Mouse (Mus musculus): Measurements from ENCODE around the gene Abca8a. TPM values are rescaled to one million over a fixed set of nuclear protein-coding genes. Genes with fewer than 3 reads are reported as not detected.
"Not testable (repeated sequence)": the region's sequence is repeated elsewhere in the genome, so short reads cannot be mapped to it uniquely, and the experiment has no call there.

Gene Abca8a
- polyA plus RNA-seq, 1 experiment from 2014 or later = 0.32 TPM

DNA sequence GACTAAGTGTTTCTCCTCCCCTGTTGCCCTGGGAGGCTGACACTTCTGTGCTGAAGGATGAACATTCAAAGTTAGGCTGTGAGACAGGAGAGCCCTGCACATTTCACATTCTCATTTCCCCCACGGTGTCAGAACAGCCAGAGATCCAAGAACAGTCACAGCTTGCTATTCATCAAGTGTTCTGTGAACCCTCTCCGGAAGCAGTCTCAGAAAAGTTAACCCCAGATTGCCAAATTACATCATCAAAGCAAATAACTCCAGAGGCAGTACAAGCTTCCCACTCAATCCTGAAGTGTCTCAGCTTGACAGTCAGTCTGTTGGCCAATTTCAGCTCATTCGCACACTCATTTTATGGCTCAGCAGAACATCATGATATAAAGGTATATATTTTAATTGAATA, 100.8 kb downstream of the Abca8a start:
- whole genome bisulfite sequencing = 10% methylated on average over 3 of the region's 3 CpGs
- no peak overlapping the region for H3K9ac ChIP-seq (replicated peaks; ENCODE audit: low read length)
- no peaks in the 10 kb centered on the region for H3K4me1 ChIP-seq (ENCODE audit: control insufficient read depth, insufficient read depth, low read length)
- ATAC-seq (ENCODE audit: low FRiP score, low TSS enrichment) = peak; percentile 20; the same call in 1 of the 2 replicates
- peak overlapping the region; percentile 65 for H3K4me2 ChIP-seq (ENCODE audit: low read length)
- peak overlapping the region; percentile 38 for H3K4me3 ChIP-seq (replicated peaks; ENCODE audit: low read depth, low read length)
- no peaks in the 10 kb centered on the region for H3K27me3 ChIP-seq (ENCODE audit: control insufficient read depth, insufficient read depth, low read length)
- H3K9me3 ChIP-seq (ENCODE audit: control insufficient read depth, low read length) = no peaks in the 10 kb centered on the region
- peak; percentile 49 for DNase-seq
- no peaks in the 10 kb centered on the region for H3K36me3 ChIP-seq (ENCODE audit: control insufficient read depth, insufficient read depth, low read length)
- H3K27ac ChIP-seq (replicated peaks; ENCODE audit: low read depth, low read length) = no peak overlapping the region

- H3K4me2 ChIP-seq (ENCODE audit: low read length) = no peak overlapping the region
- no peak for ATAC-seq (ENCODE audit: low FRiP score, low TSS enrichment)
- H3K36me3 ChIP-seq (ENCODE audit: control insufficient read depth, insufficient read depth, low read length) = no peaks in the 10 kb centered on the region
- no peak for DNase-seq
- H3K4me1 ChIP-seq (ENCODE audit: control insufficient read depth, insufficient read depth, low read length) = no peaks in the 10 kb centered on the region
- no peak overlapping the region for H3K9ac ChIP-seq (replicated peaks; ENCODE audit: low read length)
- no peak overlapping the region for H3K27ac ChIP-seq (replicated peaks; ENCODE audit: low read depth, low read length)
- WGBS = 57% methylated on average over 6 of the region's 6 CpGs
- H3K4me3 ChIP-seq (replicated peaks; ENCODE audit: low read depth, low read length) = no peak overlapping the region
- H3K27me3 ChIP-seq (ENCODE audit: control insufficient read depth, insufficient read depth, low read length) = no peaks in the 10 kb centered on the region
- no peaks in the 10 kb centered on the region for H3K9me3 ChIP-seq (ENCODE audit: control insufficient read depth, low read length)
Measured at GRCm38 (mm10) chr11:109994014-109994413, 101.8 kb downstream of the Abca8a start.

- no peaks in the 10 kb centered on the region for H3K27me3 ChIP-seq (ENCODE audit: control insufficient read depth, insufficient read depth, low read length)
- 82% methylated on average over 3 of the region's 3 CpGs for WGBS
Measured at GRCm38 (mm10) chr11:109991270-109991669, 104.5 kb downstream of the Abca8a start.

GRCm38 (mm10) chr11:109990256-109990655, 105.5 kb downstream of the Abca8a start:
- Histone ChIP-seq H3K9me3 (ENCODE audit: control insufficient read depth, low read length) (no peaks in the 10 kb centered on the region), H3K36me3 (ENCODE audit: control insufficient read depth, insufficient read depth, low read length) (no peaks in the 10 kb centered on the region), H3K9ac (replicated peaks; ENCODE audit: low read length) (no peak overlapping the region), H3K4me2 (ENCODE audit: low read length) (no peak overlapping the region), H3K4me3 (replicated peaks; ENCODE audit: low read depth, low read length) (no peak overlapping the region), H3K27me3 (ENCODE audit: control insufficient read depth, insufficient read depth, low read length) (no peaks in the 10 kb centered on the region), H3K27ac (replicated peaks; ENCODE audit: low read depth, low read length) (no peak overlapping the region), H3K4me1 (ENCODE audit: control insufficient read depth, insufficient read depth, low read length) (no peaks in the 10 kb centered on the region)
- 84% methylated on average over 2 of the region's 2 CpGs for WGBS
- ATAC-seq (ENCODE audit: low FRiP score, low TSS enrichment) (no peak), DNase-seq (no peak)

More at GRCm38 (mm10) chr11:109991270-109991669, 104.5 kb downstream of the Abca8a start:
- no peak for ATAC-seq (ENCODE audit: low FRiP score, low TSS enrichment)
- Histone ChIP-seq H3K36me3 (ENCODE audit: control insufficient read depth, insufficient read depth, low read length) (no peaks in the 10 kb centered on the region), H3K4me3 (replicated peaks; ENCODE audit: low read depth, low read length) (no peak overlapping the region), H3K27ac (replicated peaks; ENCODE audit: low read depth, low read length) (no peak overlapping the region), H3K4me1 (ENCODE audit: control insufficient read depth, insufficient read depth, low read length) (no peaks in the 10 kb centered on the region), H3K9me3 (ENCODE audit: control insufficient read depth, low read length) (no peaks in the 10 kb centered on the region), H3K4me2 (ENCODE audit: low read length) (no peak overlapping the region), H3K9ac (replicated peaks; ENCODE audit: low read length) (no peak overlapping the region)
- no peak for DNase-seq

DNA sequence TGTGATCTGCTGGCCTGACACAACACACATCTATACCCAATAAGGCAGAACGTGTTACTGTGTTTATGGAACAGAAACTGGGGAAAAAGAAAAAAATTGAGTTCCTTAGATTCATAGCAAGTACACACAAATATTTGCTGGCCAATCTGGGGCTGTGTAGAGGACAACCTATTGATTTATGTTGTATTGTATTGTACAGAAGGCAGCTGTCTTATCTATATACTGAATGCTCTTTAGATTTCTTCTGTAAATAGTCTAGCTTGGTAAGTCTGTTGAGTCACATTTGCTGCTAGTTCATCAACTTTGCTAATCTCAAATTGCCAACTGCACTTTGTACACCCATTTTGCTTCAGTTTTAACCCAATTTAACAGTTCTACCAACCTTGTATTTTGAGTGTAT, 107.6 kb downstream of the Abca8a start:
- no peak for ATAC-seq (ENCODE audit: low FRiP score, low TSS enrichment)
- no peak overlapping the region for H3K9ac ChIP-seq (replicated peaks; ENCODE audit: low read length)

DNA sequence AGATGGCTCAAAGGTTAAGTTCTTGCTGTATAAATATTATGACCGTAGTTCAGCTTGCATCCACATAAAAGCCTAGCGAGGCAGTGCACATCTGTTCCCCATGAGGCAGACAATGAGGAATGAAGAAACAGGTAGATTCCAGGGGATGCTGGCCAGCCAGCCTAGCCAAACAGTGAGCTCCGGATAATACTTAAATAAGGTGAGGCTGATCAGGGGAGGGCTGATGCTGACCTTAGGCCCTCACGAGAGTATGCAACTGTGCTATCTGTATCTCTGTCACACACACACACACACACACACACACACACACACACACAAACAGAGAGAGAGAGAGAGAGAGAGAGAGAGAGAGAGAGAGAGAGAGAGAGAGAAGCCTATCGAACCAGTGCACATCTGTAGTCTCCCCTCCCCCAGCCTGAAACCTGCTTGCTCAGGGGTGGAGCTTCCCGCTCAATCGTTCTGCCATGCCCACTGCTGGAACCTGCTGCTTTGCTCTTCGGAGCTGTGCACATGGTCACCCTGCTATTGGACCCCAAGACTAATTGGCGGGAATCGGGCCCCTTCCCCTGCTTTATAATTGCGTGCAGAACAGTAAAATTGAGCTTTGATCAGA, 108.2 kb downstream of the Abca8a start:
- not testable (repeated sequence) for H3K4me2 ChIP-seq (ENCODE audit: low read length); H3K27ac ChIP-seq (replicated peaks; ENCODE audit: low read depth, low read length); H3K9ac ChIP-seq (replicated peaks; ENCODE audit: low read length); ATAC-seq (ENCODE audit: low FRiP score, low TSS enrichment); H3K9me3 ChIP-seq (ENCODE audit: control insufficient read depth, low read length); H3K4me3 ChIP-seq (replicated peaks; ENCODE audit: low read depth, low read length); DNase-seq; H3K36me3 ChIP-seq (ENCODE audit: control insufficient read depth, insufficient read depth, low read length); H3K4me1 ChIP-seq (ENCODE audit: control insufficient read depth, insufficient read depth, low read length); H3K27me3 ChIP-seq (ENCODE audit: control insufficient read depth, insufficient read depth, low read length)
- 49% methylated on average over 11 of the region's 11 CpGs for WGBS

More for the DNA sequence above, 107.6 kb downstream of the Abca8a start:
- Histone ChIP-seq H3K4me1 (ENCODE audit: control insufficient read depth, insufficient read depth, low read length) (no peaks in the 10 kb centered on the region), H3K9me3 (ENCODE audit: control insufficient read depth, low read length) (no peaks in the 10 kb centered on the region), H3K36me3 (ENCODE audit: control insufficient read depth, insufficient read depth, low read length) (no peaks in the 10 kb centered on the region), H3K4me3 (replicated peaks; ENCODE audit: low read depth, low read length) (no peak overlapping the region), H3K27me3 (ENCODE audit: control insufficient read depth, insufficient read depth, low read length) (no peaks in the 10 kb centered on the region), H3K27ac (replicated peaks; ENCODE audit: low read depth, low read length) (no peak overlapping the region), H3K4me2 (ENCODE audit: low read length) (no peak overlapping the region)
- WGBS = 84% methylated on average over 1 of the region's 1 CpGs
- no peak for DNase-seq

GRCm38 (mm10) chr11:109981872-109982271, 113.9 kb downstream of the Abca8a start:
- Histone ChIP-seq H3K9me3 (ENCODE audit: control insufficient read depth, low read length) (no peaks in the 10 kb centered on the region), H3K4me3 (replicated peaks; ENCODE audit: low read depth, low read length) (no peak overlapping the region), H3K9ac (replicated peaks; ENCODE audit: low read length) (no peak overlapping the region), H3K27ac (replicated peaks; ENCODE audit: low read depth, low read length) (no peak overlapping the region), H3K36me3 (ENCODE audit: control insufficient read depth, insufficient read depth, low read length) (no peaks in the 10 kb centered on the region), H3K4me2 (ENCODE audit: low read length) (no peak overlapping the region), H3K27me3 (ENCODE audit: control insufficient read depth, insufficient read depth, low read length) (no peaks in the 10 kb centered on the region), H3K4me1 (ENCODE audit: control insufficient read depth, insufficient read depth, low read length) (no peaks in the 10 kb centered on the region)
- WGBS = 95% methylated on average over 2 of the region's 2 CpGs
- no peak for DNase-seq
- ATAC-seq (ENCODE audit: low FRiP score, low TSS enrichment) = no peak

Other genes starting within 250 kb of the Abca8a start
- gene Abca8b, start 100.1 kb downstream of the Abca8a start, polyA plus RNA-seq (2014; fragmentation: Nextera tagmentation; extraction: Ambion mirVana) = 1.9 and 2.3 TPM in 2 replicates
- 0.32 and 3.8 TPM in 2 replicates for gene Abca9, start 72.2 kb upstream of the Abca8a start, polyA plus RNA-seq (2014; fragmentation: Nextera tagmentation; extraction: Ambion mirVana)
- 0.09 and 0.34 TPM in 2 replicates for gene Abca6, start 155.8 kb upstream of the Abca8a start, polyA plus RNA-seq (2014; fragmentation: Nextera tagmentation; extraction: Ambion mirVana)
- gene Abca5, start 241.7 kb upstream of the Abca8a start, polyA plus RNA-seq (2014; fragmentation: Nextera tagmentation; extraction: Ambion mirVana) = 14.5 and 21.4 TPM in 2 replicates

Data from midbrain, embryonic 14.5 days (tissue).